Mouse (Mus musculus) heart, postnatal 0 days (tissue): ENCODE results near the gene St6galnac5. TPM values are rescaled to one million over a fixed set of nuclear protein-coding genes. Genes with fewer than 3 reads are reported as not detected.

Experiments used
- ATAC-seq: fragments of 200-750 bp; cut with Nextera tagmentation; 2 replicates; pipeline ENCODE4 v1.8.0; 2017; ENCODE audit warnings: low read depth, moderate number of reproducible peaks, moderate library complexity; ENCODE audit not compliant: insufficient read depth
- DNase-seq: peaks from one replicate; pipeline ENCODE4 v3.0.0-alpha.2; 2016; ENCODE audit warnings: low spot score
- H3K27ac ChIP-seq: fragments of 300-500 bp; sonication (generic); 2 replicates; pipeline ENCODE4 v1.5.1; 2014; ENCODE audit warnings: low read depth, mild to moderate bottlenecking
- H3K27me3 ChIP-seq: fragments of 300-500 bp; sonication (generic); 2 replicates; pipeline ENCODE4 v1.6.1; 2014; ENCODE audit warnings: low read length, mixed read lengths; ENCODE audit not compliant: control insufficient read depth, insufficient read depth
- H3K36me3 ChIP-seq: fragments of 300-500 bp; sonication (generic); replicated peaks from 2 replicates; pipeline ENCODE4 v1.6.1; 2014; ENCODE audit warnings: low read length, mixed read lengths; ENCODE audit not compliant: control insufficient read depth, insufficient read depth
- H3K4me1 ChIP-seq: fragments of 300-500 bp; sonication (generic); 2 replicates; pipeline ENCODE4 v1.6.1; 2014; ENCODE audit warnings: antibody characterized with exemption; ENCODE audit not compliant: control insufficient read depth, insufficient read depth
- H3K4me2 ChIP-seq: fragments of 300-500 bp; sonication (generic); 2 replicates; pipeline ENCODE4 v1.6.1; 2014; ENCODE audit warnings: low read depth, mild to moderate bottlenecking, low read length, moderate library complexity
- H3K4me3 ChIP-seq: fragments of 300-500 bp; sonication (generic); 2 replicates; pipeline ENCODE4 v1.5.1; 2014; ENCODE audit warnings: low read depth, low read length
- H3K9ac ChIP-seq: fragments of 300-500 bp; sonication (generic); replicated peaks from 2 replicates; pipeline ENCODE4 v1.6.1; 2014; ENCODE audit warnings: low read depth, low read length, mixed read lengths
- H3K9me3 ChIP-seq: fragments of 300-500 bp; sonication (generic); replicated peaks from 2 replicates; pipeline ENCODE4 v1.6.1; 2016; ENCODE audit warnings: low read length; ENCODE audit not compliant: control insufficient read depth
- CTCF ChIP-seq: IDR thresholded peaks from 2 replicates; pipeline ENCODE4 v1.5.1; 2016; ENCODE audit warnings: antibody characterized with exemption, control low read depth, low read depth
- EP300 ChIP-seq: IDR thresholded peaks from 2 replicates; pipeline ENCODE4 v1.6.1; 2016; ENCODE audit warnings: antibody characterized with exemption, low read depth
- WGBS: fragments of 180-500 bp; shearing (Covaris S2); extraction: QIAGEN DNeasy Blood & Tissue Kit; methylation state at CpG from one replicate; pipeline ENCODE4 v1.1.7; 2014; 5-methylcytosine and 5-hydroxymethylcytosine counted together
- polyA plus RNA-seq: library from polyadenylated mRNA; unstranded; fragments of >200 nt; fragmentation: Nextera tagmentation; extraction: Ambion mirVana; gene quantifications from 2 replicates; pipeline ENCODE4 v1.2.1, GENCODE M21; 2015
- total RNA-seq: library from RNA; depleted of rRNA; stranded (reverse); fragments of >200 nt; gene quantifications from 2 replicates; pipeline ENCODE4 v1.2.3, GENCODE M21; 2014; ENCODE audit warnings: low replicate concordance

St6galnac5 gene
- total and polyA plus RNA-seq, 2 experiments from 2014 or later: 0.03 TPM; not detected in 1

DNA sequence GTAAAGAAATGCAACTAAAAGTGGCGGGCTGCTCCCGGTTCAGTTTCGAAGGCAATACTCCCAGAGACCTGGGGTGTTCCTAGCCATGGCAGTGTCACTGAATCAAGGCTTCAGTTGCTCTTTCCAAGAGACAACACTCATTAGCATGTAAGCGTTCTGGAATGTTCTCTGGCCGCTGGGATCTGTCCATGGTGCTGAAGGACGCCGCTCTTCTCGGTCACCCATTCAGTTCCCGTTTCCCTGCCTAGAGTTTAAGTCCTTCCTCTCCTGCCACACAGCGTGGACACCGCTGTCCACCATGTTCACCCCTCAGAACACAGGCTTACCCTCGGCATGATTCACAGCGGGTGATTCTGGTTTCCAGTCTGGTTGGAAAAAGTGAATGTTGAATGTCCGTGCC is 160.8 kb downstream of the St6galnac5 start:
- H3K27ac ChIP-seq: no peak overlapping the region
- no peak for TF ChIP-seq EP300
- TF ChIP-seq CTCF: no peak
- no peaks in the 10 kb centered on the region for H3K36me3 ChIP-seq
- no peak overlapping the region for H3K9ac ChIP-seq
- no peaks in the 10 kb centered on the region for H3K4me1 ChIP-seq
- no peaks in the 10 kb centered on the region for H3K27me3 ChIP-seq
- 44% methylated on average over 14 of the region's 14 CpGs for WGBS
- DNase-seq (peak; percentile 73), ATAC-seq (no peak)
- 0 out of 2 replicates have a peak, but pooled peaks cover 5% of the 10 kb centered on the region for H3K9me3 ChIP-seq
- H3K4me2 ChIP-seq: no peak overlapping the region
- H3K4me3 ChIP-seq: no peak overlapping the region

DNA sequence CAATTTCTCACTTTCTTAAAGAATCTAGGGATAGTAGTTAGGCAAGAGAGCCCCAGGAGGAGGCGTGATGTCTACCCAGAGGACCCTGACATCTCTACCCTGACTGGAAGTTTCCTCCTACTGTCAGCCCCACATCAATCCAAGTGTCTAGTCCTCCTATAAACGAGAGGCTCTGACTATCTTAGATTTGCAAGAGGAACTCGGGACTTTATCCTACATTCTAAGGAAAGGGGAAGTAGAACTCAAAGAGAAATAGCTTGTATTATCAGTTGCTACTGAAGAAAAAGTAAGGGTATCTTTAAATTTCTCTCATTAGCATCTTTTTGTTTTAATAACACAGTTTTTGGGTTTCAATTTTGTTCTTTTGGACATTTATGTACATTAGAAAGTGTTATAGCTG is 161.6 kb downstream of the St6galnac5 start:
- Histone ChIP-seq H3K4me1 (no peaks in the 10 kb centered on the region), H3K4me3 (no peak overlapping the region), H3K36me3 (no peaks in the 10 kb centered on the region), H3K9me3 (no peaks in the 10 kb centered on the region), H3K9ac (no peak overlapping the region), H3K4me2 (no peak overlapping the region), H3K27me3 (no peaks in the 10 kb centered on the region), H3K27ac (no peak overlapping the region)
- no peak for ATAC-seq
- 67% methylated on average over 3 of the region's 3 CpGs for WGBS
- no peak for DNase-seq
- no peak for TF ChIP-seq CTCF
- no peak for TF ChIP-seq EP300

DNA sequence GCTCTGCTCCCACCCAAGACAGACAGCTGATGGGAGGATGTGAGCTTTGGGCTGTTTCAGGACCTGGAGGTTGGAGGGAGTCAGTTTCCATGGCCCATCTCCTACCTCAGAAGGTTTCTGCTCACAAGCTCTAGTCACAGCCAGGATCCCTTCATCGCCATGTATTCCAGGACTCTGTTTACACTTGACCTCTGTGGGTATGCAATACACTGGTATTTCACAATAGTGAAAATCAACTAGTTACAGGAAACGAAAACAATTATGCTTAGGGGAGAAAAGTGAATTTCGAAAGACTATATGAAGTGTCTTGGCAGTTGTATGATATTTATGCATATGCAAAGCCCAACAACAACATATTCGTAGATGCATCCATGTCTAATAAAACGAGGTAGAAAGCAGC is 166.9 kb downstream of the St6galnac5 start:
- DNase-seq: no peak
- Histone ChIP-seq H3K27me3 (no peaks in the 10 kb centered on the region), H3K9ac (no peak overlapping the region), H3K27ac (no peak overlapping the region), H3K36me3 (no peaks in the 10 kb centered on the region), H3K4me3 (no peak overlapping the region), H3K4me2 (no peak overlapping the region), H3K9me3 (no peaks in the 10 kb centered on the region), H3K4me1 (no peaks in the 10 kb centered on the region)
- WGBS: 83% methylated on average over 5 of the region's 5 CpGs
- TF ChIP-seq CTCF: no peak
- no peak for ATAC-seq

DNA sequence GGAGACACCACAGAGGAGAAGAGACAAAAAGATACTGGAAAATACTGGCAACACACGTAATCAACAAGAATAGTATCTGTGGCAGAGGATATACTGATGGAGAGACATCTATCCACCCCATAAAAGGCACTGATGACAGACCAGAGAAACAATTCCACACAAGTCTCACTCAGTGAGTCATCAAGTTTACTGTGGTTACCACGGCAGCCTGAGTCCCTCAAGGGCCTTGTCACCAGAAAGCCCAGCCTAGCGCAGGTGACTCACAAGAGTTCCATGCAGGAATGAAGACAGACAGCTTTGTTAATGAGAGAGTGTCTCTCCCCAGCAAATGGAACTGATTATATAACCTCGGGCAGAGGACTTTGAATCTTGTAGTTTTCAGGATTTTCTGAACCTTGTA is 168.1 kb downstream of the St6galnac5 start:
- ATAC-seq: no peak
- H3K9me3 ChIP-seq: no peaks in the 10 kb centered on the region
- H3K27ac ChIP-seq: no peak overlapping the region
- TF ChIP-seq CTCF (no peak), EP300 (no peak)
- H3K4me3 ChIP-seq: no peak overlapping the region
- WGBS: 37% methylated on average over 4 of the region's 4 CpGs
- no peak overlapping the region for H3K4me2 ChIP-seq
- H3K9ac ChIP-seq: no peak overlapping the region
- no peaks in the 10 kb centered on the region for H3K36me3 ChIP-seq
- H3K4me1 ChIP-seq: no peaks in the 10 kb centered on the region
- DNase-seq: no peak
- no peaks in the 10 kb centered on the region for H3K27me3 ChIP-seq

DNA sequence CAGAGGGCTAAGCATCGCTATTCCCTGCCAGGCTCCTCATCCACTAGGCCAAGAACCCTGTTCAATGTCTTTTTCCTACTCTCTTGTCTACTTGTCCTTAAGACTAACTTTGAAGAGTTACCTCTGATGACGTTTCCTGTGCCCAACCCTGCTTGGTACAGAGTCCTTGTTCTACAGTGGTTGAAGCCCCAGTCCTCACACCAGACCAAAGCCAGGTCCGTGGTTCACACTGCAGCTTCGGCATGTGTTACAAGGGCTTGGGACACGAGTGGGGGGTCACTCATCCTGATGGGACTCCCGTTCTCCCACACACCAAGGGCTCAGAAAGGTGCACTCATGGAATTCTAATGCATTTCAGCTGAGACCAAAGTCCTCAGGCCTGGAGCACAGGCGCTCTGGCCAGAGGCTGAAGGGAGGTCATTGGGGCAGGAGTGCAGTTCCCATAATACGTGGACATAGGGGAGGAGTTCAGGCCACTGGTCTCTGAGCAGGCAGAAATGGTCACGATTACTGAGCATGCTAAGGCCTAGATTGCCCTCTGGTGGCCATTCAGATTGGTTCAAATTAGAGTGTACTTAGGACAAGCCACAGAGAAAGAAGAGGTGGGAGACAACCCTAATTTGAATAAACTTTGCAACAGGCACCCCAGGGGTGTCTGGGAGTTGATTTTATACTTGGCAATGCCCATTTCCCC is 182.2 kb downstream of the St6galnac5 start:
- H3K27me3 ChIP-seq: no peaks in the 10 kb centered on the region
- H3K9ac ChIP-seq: no peak overlapping the region
- no peak for ATAC-seq
- TF ChIP-seq EP300: no peak
- TF ChIP-seq CTCF: peak; percentile 41
- DNase-seq: no peak
- H3K9me3 ChIP-seq: no peaks in the 10 kb centered on the region
- no peaks in the 10 kb centered on the region for H3K36me3 ChIP-seq
- H3K4me3 ChIP-seq: no peak overlapping the region
- H3K4me1 ChIP-seq: no peaks in the 10 kb centered on the region
- no peak overlapping the region for H3K27ac ChIP-seq
- WGBS: 76% methylated on average over 9 of the region's 9 CpGs
- no peak overlapping the region for H3K4me2 ChIP-seq

DNA sequence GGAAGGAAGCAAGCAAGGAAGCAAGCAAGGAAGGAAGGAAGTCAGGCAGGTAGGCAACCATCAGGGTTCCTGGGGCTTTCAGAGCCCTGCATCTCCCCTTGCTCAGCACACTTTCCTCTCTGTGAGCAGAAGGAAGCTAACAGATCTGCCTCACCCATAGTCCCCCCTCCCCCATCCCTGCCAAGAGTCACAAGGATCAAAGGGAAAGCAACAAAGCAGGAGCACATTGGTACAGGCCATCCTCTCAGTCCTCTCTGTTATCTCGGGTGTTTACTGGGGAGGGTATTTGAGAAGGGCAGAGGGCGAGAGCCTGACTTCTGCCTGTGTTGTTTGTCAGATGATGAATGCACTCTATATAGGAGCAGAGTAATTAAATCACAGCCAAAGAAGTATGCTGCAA is 184.7 kb downstream of the St6galnac5 start:
- H3K4me3 ChIP-seq: no peak overlapping the region
- H3K36me3 ChIP-seq: no peaks in the 10 kb centered on the region
- H3K27ac ChIP-seq: no peak overlapping the region
- DNase-seq (no peak), ATAC-seq (no peak)
- H3K27me3 ChIP-seq: no peaks in the 10 kb centered on the region
- TF ChIP-seq CTCF (no peak), EP300 (no peak)
- H3K4me2 ChIP-seq: no peak overlapping the region
- H3K9me3 ChIP-seq: 0 out of 2 replicates have a peak, but pooled peaks cover 3% of the 10 kb centered on the region
- 28% methylated on average over 2 of the region's 2 CpGs for WGBS
- no peak overlapping the region for H3K9ac ChIP-seq
- H3K4me1 ChIP-seq: no peaks in the 10 kb centered on the region
